Mouse (Mus musculus) forebrain, embryonic 12.5 days (tissue): ENCODE measurements around the gene Col18a1. TPM values are rescaled to one million over a fixed set of nuclear protein-coding genes. Genes with fewer than 3 reads are reported as not detected.

ENCODE experiments used
- ATAC-seq: fragments of 200-750 bp; cut with Nextera tagmentation; 2 replicates; pipeline ENCODE4 v1.8.0; 2017; ENCODE audit warnings: moderate TSS enrichment; ENCODE audit not compliant: low FRiP score
- H3K27ac ChIP-seq: fragments of 300-500 bp; sonication (generic); 2 replicates; pipeline ENCODE4 v1.5.1; 2016; ENCODE audit warnings: mild to moderate bottlenecking
- H3K27me3 ChIP-seq: fragments of 300-500 bp; sonication (generic); 2 replicates; pipeline ENCODE4 v1.6.1; 2016; ENCODE audit warnings: mild to moderate bottlenecking
- H3K36me3 ChIP-seq: fragments of 300-500 bp; sonication (generic); replicated peaks from 2 replicates; pipeline ENCODE4 v1.6.1; 2016; ENCODE audit warnings: mild to moderate bottlenecking
- H3K4me1 ChIP-seq: fragments of 300-500 bp; sonication (generic); 2 replicates; pipeline ENCODE4 v1.6.1; 2016
- H3K4me2 ChIP-seq: fragments of 300-500 bp; sonication (generic); 2 replicates; pipeline ENCODE4 v1.6.1; 2016; ENCODE audit warnings: mild to moderate bottlenecking, moderate library complexity
- H3K4me3 ChIP-seq: fragments of 300-500 bp; sonication (generic); replicated peaks from 2 replicates; pipeline ENCODE4 v1.5.1; 2016; ENCODE audit warnings: mild to moderate bottlenecking
- H3K9ac ChIP-seq: fragments of 300-500 bp; sonication (generic); 2 replicates; pipeline ENCODE4 v1.6.1; 2016; ENCODE audit warnings: mild to moderate bottlenecking
- H3K9me3 ChIP-seq: fragments of 300-500 bp; sonication (generic); 2 replicates; pipeline ENCODE4 v1.6.1; 2016
- WGBS: fragments of 180-500 bp; shearing (Covaris S2); methylation state at CpG from one replicate; pipeline ENCODE4 v1.1.7; 2016; 5-methylcytosine and 5-hydroxymethylcytosine counted together
- polyA plus RNA-seq: library from polyadenylated mRNA; unstranded; fragments of >200 nt; fragmentation: Nextera tagmentation; extraction: Ambion mirVana; gene quantifications from 2 replicates; pipeline ENCODE4 v1.2.1, GENCODE M21; 2016

Col18a1 gene
- polyA plus RNA-seq, 1 experiment from 2014 or later: 83.1 TPM

DNA sequence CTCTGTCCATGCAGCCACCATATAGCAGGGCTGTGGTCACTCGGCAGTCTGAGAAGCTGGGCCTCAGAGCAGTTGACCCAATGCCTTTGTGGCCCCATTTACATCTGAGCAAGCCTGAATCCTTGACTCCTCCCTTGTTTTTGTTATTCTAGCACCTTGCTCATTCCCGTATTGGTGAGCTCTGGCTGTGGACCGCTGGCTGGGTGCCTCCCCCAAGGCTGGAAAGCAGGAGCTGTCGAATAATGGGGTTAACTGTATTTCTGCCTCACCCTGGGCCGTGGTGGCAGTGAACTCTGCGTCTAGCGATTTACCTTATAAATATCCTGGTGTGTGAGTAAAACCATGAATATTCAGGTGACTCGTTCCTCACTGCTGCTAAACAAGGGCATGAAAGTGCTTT lies 149.8 kb downstream of the Col18a1 start:
- Histone ChIP-seq H3K27ac (no peak overlapping the region), H3K4me3 (no peak overlapping the region), H3K4me2 (no peak overlapping the region), H3K27me3 (no peaks in the 10 kb centered on the region), H3K9me3 (no peaks in the 10 kb centered on the region), H3K36me3 (no peaks in the 10 kb centered on the region), H3K4me1 (no peaks in the 10 kb centered on the region), H3K9ac (no peak overlapping the region)
- no peak for ATAC-seq
- 47% methylated on average over 8 of the region's 8 CpGs for WGBS

- Histone ChIP-seq H3K9ac (no peak overlapping the region), H3K36me3 (no peaks in the 10 kb centered on the region), H3K4me2 (no peak overlapping the region), H3K27me3 (no peaks in the 10 kb centered on the region), H3K27ac (no peak overlapping the region), H3K4me3 (no peak overlapping the region), H3K4me1 (no peaks in the 10 kb centered on the region), H3K9me3 (no peaks in the 10 kb centered on the region)
- ATAC-seq: no peak
- 76% methylated on average over 7 of the region's 7 CpGs for WGBS
These were observed 150.3 kb downstream of the Col18a1 start for GRCm38 (mm10) chr10:77016080-77016479.

DNA sequence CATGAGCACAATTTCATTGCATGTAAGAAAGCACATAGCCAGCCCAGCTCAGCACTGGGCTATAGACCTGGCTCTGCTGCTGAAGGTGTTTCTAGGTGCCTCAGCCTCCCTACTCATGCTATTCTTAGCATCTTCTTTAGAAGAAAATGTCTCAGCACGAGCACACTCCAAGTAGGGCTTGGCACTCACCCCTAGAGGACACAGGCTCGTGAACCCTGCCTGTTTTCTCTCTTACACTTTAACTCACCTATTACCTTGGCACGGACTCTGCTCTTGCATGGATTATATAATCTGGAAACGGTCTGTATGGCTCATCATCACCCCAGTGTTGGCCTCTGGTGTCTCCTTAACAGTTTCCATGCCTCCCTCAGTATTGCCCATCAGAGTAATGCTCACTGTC lies 154.7 kb downstream of the Col18a1 start:
- Histone ChIP-seq H3K4me1 (peaks cover 12% of the 10 kb centered on the region), H3K27me3 (no peaks in the 10 kb centered on the region), H3K9ac (no peak overlapping the region), H3K4me3 (no peak overlapping the region), H3K36me3 (no peaks in the 10 kb centered on the region), H3K27ac (no peak overlapping the region), H3K9me3 (no peaks in the 10 kb centered on the region), H3K4me2 (no peak overlapping the region)
- 82% methylated on average over 4 of the region's 4 CpGs for WGBS
- ATAC-seq: no peak

- Histone ChIP-seq H3K4me1 (peaks cover 18% of the 10 kb centered on the region), H3K4me2 (no peak overlapping the region), H3K4me3 (no peak overlapping the region), H3K27ac (peak overlapping the region; percentile 70; the same call in 1 of the 2 replicates), H3K27me3 (no peaks in the 10 kb centered on the region), H3K9me3 (no peaks in the 10 kb centered on the region), H3K9ac (no peak overlapping the region), H3K36me3 (no peaks in the 10 kb centered on the region)
- no peak for ATAC-seq
- 86% methylated on average over 3 of the region's 3 CpGs for WGBS
These were observed 157.7 kb downstream of the Col18a1 start for GRCm38 (mm10) chr10:77008698-77009097.

GRCm38 (mm10) chr10:77008109-77008561 lies 158.2 kb downstream of the Col18a1 start:
- WGBS: 22% methylated on average over 9 of the region's 9 CpGs
- H3K36me3 ChIP-seq: no peaks in the 10 kb centered on the region
- peak; percentile 60; the same call in 1 of the 2 replicates for ATAC-seq
- peaks cover 18% of the 10 kb centered on the region for H3K4me1 ChIP-seq
- H3K27ac ChIP-seq: peak overlapping the region; percentile 70
- no peaks in the 10 kb centered on the region for H3K27me3 ChIP-seq
- no peak overlapping the region for H3K4me3 ChIP-seq
- no peak overlapping the region for H3K4me2 ChIP-seq
- H3K9me3 ChIP-seq: no peaks in the 10 kb centered on the region
- no peak overlapping the region for H3K9ac ChIP-seq

GRCm38 (mm10) chr10:77007433-77008108 lies 158.8 kb downstream of the Col18a1 start:
- no peak for ATAC-seq
- Histone ChIP-seq H3K4me3 (no peak overlapping the region), H3K4me2 (no peak overlapping the region), H3K27me3 (no peaks in the 10 kb centered on the region), H3K9me3 (no peaks in the 10 kb centered on the region), H3K36me3 (no peaks in the 10 kb centered on the region), H3K4me1 (peaks cover 18% of the 10 kb centered on the region), H3K27ac (peak overlapping the region; percentile 70), H3K9ac (no peak overlapping the region)
- 37% methylated on average over 8 of the region's 8 CpGs for WGBS

- 33% methylated on average over 7 of the region's 7 CpGs for WGBS
- Histone ChIP-seq H3K27ac (no peak overlapping the region), H3K36me3 (no peaks in the 10 kb centered on the region), H3K27me3 (no peaks in the 10 kb centered on the region), H3K4me1 (peaks cover 18% of the 10 kb centered on the region), H3K4me2 (no peak overlapping the region), H3K4me3 (no peak overlapping the region), H3K9me3 (no peaks in the 10 kb centered on the region), H3K9ac (no peak overlapping the region)
- ATAC-seq: no peak
These were observed 161.4 kb downstream of the Col18a1 start for GRCm38 (mm10) chr10:77004936-77005335.

Other genes with a start within 250 kb of the Col18a1 start
- gene Pcbp3, start 204.7 kb downstream of the Col18a1 start, polyA plus RNA-seq: 51.1 and 60.4 TPM in 2 replicates
- gene Slc19a1, start 134.3 kb downstream of the Col18a1 start, polyA plus RNA-seq: 30.3 and 34.3 TPM in 2 replicates
- 65.8 and 66.4 TPM in 2 replicates for gene Pofut2, start 92.7 kb upstream of the Col18a1 start, polyA plus RNA-seq